Mouse (Mus musculus): Measurements from ENCODE around the gene Cyp2j13.
A peak's percentile ranks its signal among the peaks of the same experiment; 100 is the strongest.
"Not testable (repeated sequence)": the region's sequence is repeated elsewhere in the genome, so short reads cannot be mapped to it uniquely, and the experiment has no call there.

Gene Cyp2j13

GRCm38 (mm10) chr4:96077261-96078125 lies at the start of gene Cyp2j13:
TSS of gene Cyp2j13 (minus strand) at chr4:96077546.
- peak; percentile 53 for DNase-seq

- no peak for DNase-seq
These were observed 19.5 kb upstream of the Cyp2j13 start for GRCm38 (mm10) chr4:96096841-96097240.

DNA sequence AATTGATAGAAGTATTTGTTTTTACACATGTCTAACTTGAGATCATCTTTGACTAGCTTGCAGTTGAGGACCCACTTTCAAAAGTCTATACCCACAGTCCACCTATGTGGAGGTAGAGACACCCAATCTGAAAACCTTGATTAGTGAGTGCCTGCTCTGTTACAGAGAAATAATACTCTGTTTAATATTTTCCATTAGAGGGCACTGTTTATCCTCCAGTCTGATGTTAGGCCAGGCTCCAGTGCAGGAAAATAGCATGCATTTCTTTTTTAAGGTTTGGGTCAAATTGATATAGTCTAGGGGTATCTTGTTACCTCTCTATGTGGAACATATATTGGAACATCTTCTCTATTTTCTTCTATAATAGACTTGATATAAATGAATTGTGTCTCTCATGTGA lies 14.5 kb upstream of the Cyp2j13 start:
- DNase-seq: no peak

DNA sequence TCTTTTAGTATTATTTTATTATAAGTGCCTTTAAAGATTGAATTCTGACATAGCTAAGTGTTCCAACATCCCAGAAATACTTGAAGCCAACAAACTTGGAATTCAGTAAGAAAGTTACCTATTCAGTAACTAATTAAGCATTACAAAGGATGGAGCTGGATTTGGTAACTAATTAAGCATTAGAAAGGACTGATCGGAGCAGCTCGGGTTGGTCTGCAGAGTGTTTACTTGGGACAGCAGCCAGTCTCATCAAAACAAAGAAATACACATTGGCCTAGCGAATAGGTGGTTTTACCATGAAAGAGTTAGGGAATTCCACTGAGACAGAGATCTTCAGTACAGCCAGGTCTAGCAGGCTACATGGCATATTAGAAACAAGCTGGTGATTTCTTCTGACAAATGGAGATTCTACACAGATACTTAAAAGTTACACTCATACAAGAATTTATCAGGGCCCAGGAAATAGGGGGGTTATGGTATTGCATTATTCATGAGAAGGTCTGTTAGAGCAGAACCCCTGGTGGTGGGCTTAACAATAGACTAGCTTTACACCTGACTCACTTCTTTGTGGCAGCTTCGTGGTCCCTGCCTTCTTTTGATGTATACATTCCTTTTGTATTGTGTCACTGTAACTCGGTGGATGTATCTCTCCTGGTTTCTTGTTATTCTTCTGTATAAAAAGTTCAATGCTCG lies 12.2 kb upstream of the Cyp2j13 start:
- DNase-seq: not testable (repeated sequence)

GRCm38 (mm10) chr4:96078308-96078707 lies 962 bp upstream of the Cyp2j13 start:
- DNase-seq: no peak

DNA sequence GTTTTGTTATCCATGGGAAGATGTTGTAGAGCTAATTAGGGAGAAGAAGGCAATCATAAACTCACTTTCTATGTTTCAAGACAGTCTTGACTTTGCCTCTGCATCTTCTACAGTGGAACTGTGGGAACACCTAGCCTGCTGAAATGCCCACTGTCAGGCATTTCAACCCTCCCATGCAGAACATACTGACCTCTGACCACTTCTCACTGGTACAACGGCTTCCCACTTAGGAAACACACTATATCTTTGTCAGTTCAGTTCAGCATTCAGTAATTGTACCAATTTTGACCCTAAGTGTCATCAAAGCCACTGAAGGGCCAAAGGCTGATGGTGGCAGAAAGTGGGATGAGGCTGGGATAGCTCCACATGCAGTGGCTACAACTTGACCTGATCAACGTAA lies 15.3 kb downstream of the Cyp2j13 start:
- no peak for DNase-seq

- DNase-seq: no peak
These were observed 17.2 kb downstream of the Cyp2j13 start for GRCm38 (mm10) chr4:96060106-96060505.

DNA sequence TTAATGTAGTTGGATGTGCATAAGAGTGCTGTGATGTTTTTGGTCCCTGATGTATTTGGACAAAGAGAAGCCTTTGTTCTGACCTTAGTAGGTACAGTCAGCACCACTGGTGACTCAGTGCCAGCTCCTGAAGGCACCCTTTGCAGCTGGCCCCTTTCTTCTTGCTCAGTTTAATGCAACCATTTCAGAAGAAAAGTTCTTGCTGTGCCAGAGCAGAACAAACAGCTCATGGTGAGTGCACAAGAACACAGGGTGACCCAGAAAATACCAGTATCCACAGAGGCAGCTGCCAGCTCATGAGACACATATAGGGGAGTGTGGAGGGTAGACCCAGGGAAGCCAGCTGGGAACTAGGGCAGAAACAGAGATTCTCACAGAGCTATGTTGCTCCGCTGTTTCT lies 48.9 kb downstream of the Cyp2j13 start:
- DNase-seq: peak; percentile 2

- no peak for DNase-seq
These were observed 54.5 kb downstream of the Cyp2j13 start for GRCm38 (mm10) chr4:96022803-96023202.

GRCm38 (mm10) chr4:96016875-96017274 lies 60.5 kb downstream of the Cyp2j13 start:
- DNase-seq: no peak

- DNase-seq: not testable (repeated sequence)
These were observed 95.1 kb downstream of the Cyp2j13 start for GRCm38 (mm10) chr4:95982221-95982620.
